Mouse (Mus musculus) brain, adult 2 months (tissue): ENCODE data around the gene Spag7.

Experiments
- DNase-seq: peaks from one replicate; pipeline ENCODE4 v3.0.0; 2011; ENCODE audit warnings: low read depth, low spot score

Gene Spag7

DNA sequence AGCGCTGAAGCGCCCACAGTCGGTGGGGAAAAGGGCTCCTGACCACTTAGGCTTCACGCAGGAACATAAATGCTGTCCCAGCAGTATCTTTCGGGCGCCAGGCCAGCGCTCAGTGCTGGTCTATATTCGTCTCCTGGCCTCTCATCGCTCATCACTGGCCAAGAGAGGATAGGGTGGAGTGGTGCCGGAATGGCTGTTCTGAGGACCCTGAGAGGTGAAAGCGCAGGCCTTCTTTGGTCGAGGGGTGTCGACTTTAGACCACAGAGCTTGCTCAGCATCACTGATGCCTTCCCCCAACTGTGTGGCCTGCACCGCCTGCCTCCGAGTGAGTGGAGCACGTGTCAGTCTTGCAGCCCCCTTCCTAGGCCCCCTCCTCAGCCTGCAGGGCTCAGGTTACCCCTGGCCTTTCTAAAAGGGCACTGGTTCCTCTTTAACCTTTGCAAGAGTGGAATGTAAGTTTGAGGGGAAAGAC lies 12.7 kb downstream of the Spag7 start:
- no peak for DNase-seq

DNA sequence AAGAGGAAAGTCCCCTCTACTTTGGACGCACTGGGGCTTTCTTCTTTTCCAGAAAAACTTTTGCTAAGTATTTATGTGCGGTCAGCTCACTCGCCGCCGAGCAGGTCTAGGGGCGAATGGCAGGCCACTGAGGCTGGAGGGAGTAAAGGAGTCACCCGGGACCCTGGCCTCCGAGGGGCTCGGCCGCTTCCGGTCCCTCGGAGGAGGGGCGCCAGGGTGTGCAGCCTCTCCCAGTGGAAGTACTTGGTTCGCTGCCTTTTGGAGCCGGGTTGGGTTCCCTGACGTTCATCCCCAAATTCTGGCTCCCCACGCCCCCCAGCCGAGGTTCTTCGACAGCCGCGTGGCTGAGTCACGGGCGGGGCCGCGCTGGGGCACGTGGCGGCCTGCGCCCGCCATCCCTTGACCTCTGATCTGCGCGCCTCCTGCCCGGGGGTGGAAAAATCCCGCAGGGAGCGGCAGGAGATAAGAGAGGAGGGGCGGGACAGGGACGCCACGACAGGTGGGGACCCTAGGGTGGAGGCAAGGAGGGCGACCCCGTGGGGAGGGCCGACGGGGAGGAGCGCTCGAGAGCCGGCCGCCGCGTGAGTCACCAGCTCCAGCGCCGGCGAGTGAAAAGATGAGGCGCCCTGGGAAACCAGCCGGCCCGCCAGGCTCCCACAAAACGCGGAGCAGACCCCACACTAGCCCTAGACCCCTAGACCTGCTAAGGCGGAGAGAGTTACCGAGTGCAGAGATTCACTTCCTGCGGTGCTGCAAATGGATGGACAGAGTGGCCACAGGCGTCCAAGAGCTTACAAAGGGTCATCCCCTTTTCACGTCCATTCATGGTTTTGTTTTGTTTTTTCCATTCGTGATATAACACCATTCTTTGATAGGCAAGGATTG lies 13.4 kb downstream of the Spag7 start:
- no peak for DNase-seq

DNA sequence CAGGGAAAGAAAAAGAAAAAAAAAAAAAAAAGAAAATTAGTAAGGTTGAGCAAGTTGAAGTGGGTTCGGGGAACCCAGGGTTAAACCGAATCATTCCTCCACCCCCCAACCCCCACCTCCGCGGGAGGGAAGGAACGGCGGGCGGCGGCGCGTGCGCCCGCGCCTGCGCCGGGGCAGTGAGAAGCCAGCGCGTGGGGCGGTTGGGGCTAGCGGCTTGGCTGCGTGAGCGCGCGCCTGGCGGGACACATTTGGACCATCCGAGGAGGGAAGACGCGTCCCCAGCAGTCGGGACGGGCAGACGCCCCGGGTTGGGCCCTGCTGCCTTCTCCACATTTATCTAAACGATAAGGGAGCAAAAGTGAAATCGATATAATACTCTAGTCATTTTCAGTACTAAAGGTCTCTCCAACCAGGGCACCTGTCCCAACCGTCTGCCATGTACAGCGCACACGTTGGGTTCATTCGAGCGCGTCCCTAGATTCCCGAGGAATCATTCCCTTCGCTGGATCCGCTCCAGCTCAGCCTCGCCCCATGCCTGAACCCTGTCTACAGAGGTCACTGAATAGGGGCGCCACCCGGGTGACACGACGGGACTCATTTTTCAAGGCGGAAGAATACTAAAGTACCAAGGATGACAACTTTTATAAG lies 14.2 kb downstream of the Spag7 start:
- DNase-seq, result peak; percentile 91

DNA sequence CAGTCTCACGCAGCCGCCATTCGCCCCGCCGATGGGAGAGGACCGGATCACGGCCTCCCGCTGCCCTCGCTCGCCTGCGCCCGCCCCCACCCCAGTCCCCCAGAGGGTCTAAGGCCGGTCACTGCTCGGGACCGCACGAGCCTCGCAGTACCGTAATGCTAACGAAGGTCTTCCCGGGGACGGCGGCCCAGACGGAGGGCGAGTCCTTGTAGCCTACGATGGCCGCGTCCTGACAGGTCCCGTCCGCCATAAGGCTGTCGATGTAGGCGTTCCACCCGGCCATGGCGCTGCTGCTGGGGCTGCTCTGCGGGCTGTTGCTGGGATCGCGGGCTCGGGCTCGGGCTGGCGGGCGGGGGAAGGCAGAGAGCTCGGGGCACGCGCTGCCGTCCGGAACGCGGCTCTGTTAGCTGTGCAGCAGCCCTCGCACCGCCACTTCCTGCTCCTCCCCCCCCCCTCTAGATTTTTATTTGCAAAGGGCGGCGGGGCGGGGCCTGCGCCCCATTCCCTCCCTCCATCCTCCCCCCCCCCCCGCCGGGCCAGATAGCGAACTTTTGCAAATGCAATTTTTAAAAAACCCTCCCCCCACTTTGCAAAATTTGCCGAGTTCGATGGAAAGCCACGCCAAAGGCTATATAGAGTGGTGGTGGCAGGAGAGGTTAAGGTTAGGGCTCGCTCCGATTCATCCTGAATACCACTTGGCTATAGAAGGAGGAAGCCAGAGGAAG lies 14.9 kb downstream of the Spag7 start, which contains the start of gene Pfn1:
Gene Pfn1, minus strand, starts transcription at position 447 of the 725 bp plus-strand sequence.
- peak; percentile 93 for DNase-seq

DNA sequence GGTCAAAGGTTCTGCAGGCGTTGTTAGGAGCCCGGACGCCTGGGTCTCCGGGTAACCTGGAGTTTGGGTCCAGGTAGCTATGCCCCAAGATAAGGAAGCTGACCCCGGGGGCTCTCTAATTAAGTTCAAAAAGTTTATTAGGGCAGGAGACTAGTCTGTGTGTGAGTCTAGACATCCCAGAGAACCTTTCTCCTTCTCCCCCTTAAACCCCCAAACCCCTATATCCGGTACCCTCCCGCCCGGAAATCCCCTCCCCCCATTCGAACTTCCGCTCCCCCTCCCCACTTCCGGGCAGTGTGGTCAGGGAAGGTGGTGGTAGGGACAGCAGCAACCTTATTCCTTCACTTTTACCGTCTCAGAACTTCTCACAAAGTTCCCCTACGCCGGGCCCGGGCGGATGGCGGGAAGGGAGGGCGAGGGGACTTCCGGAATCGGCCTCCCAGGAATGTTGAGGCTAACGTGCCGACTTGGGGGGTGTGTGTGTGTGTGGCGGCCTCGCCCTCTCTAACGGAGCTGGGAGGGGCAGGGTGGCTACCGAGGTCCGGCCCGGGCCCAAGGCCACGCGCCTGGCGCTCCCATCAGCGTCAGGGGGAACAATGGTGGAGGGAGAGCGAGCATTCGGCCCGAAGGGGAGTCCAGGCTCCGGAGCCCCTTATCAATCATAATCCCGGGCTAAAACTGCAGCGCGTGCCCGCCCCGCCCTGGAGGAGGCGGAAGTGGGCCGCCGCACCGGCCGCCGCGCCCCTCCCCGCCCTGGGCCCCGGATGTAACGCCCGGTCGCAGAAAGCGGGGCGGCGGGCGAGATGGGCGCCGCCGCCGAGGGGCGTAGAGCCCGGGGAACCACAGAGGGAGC lies 15.6 kb downstream of the Spag7 start:
- peak; percentile 60 for DNase-seq

DNA sequence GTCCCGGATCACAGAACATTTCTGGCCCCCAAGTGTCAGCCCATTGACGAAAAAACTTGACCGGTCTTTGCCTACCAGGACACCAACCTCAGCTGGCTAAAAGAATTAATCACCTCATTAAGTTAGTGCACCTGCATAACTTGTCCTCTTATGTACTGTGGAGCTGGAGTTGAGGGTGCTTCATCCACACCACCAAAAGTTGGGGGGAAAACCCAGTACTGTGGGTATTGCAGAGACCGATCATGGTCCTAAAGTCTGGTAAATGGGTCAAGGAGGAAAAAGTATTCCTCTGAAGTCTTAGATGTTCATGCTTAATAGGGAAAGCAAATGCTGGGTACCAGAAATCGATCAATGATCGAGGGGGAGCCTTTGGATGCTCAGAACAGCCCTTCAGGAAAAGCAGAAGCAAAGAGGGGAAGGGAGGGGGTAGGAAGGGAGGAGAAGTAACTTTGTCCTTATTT lies 16.3 kb downstream of the Spag7 start:
- DNase-seq, result no peak

DNA sequence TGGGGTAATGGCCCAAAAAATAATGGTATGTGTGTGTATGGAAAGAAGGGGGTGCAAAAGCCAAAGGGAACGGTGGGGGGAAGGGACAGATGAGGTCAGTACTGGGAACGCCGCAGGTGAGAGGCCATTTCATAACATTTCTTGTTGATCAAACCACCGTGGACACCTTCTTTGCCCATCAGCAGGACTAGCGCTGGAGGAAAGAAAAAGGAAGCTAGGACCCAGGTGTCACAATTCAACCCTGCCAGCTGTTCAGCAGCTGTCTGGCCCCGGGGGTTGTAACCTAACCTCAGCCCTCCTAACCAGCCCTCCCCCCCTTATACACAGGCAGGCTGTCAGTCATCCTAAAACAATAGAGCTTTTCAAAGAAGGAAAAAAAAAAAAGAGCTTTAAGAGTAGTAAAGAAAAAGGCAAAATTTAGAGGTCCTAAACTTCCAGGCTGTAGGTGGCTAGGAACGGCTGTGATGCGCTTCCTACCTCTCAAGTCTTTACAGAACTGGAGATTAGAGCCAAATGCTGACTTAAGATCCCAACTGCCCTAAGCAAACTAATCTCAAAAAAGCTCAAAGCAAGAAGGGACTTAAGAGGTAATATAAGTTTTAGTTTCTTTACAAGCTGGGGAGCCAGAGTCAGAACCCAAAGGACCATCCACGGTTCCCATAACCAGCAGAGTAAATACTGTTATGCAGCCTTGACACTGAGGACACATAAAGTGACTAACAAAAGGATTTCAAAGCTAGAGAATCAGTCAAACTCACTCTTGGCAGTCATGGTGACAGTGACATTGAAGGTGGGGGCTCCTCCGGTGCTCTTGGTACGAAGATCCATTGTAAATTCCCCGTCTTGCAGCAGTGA lies 17.0 kb downstream of the Spag7 start:
- DNase-seq, result no peak

DNA sequence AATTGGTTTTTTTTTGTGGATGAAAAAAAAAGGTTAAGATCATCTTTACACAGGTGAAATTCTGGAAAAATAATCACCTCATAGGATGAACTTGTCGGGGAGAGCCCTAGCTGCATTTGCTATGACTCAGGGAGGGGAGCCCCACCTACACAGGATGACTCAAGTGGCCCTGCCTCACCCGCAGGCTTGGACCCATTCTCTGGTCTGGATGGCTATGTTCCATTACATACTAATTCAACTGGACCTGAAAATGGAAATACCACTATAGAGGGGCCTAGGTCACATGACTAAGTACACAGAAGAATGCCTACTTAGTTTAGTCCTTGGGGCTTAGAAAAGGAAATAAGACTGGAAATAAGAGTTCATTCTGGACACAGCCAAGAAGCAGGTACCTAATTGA lies 17.8 kb downstream of the Spag7 start:
- no peak for DNase-seq

DNA sequence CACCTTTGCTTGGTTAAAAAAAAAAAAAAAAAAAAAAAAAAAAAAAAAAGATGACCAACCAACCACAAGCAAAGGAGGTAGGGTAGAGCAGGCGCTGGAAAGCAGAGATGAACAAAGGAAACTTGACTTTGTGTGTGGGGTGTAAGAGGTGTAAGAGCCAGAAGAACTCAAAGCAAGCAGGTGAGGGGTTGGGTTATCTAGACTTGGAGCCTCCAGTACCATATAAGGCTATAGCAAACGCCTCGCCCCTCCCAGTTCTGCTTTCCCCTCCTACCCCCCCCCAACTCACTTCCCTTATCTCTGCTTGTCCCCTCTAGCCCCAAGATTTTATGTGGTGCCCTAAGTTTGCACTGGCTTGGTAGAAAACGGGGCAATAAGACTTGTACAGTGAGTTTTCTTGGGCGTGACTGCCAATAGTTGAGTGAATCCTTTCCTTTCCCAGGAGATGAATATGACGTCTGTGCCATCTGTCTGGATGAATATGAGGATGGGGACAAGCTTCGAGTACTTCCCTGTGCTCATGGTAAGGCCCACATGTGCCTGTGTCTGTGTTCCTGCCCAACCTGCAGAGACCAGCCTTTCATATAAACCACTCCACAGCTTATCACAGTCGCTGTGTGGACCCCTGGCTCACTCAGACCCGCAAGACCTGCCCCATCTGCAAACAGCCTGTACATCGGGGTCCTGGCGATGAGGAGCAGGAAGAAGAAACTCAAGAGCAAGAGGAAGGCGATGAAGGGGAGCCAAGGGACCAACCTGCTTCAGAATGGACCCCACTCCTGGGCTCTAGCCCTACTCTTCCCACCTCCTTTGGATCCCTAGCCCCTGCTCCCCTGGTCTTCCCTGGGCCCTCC lies 18.7 kb downstream of the Spag7 start:
- no peak for DNase-seq

DNA sequence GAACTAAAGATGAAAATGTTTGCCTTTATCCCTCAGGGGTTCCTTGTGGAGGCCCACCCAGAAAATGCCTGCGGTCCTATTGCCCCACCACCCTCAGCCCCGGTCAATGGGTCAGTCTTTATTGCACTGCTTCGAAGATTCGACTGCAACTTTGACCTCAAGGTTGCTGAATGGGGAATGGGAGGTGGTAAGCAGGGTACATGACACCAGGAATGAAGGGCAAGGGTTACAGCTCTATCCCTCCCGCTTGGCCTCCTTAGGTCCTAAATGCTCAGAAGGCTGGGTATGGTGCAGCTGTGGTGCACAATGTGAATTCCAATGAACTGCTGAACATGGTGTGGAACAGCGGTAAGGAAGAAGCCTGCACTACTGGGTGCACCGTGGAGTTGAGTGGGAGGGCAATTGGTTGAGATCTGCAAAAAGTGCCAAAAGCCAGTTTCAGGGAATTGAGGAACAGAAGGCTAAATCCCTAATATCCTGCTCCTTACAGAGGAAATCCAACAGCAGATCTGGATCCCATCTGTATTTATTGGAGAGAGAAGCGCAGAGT lies 20.0 kb downstream of the Spag7 start:
- DNase-seq, result no peak

DNA sequence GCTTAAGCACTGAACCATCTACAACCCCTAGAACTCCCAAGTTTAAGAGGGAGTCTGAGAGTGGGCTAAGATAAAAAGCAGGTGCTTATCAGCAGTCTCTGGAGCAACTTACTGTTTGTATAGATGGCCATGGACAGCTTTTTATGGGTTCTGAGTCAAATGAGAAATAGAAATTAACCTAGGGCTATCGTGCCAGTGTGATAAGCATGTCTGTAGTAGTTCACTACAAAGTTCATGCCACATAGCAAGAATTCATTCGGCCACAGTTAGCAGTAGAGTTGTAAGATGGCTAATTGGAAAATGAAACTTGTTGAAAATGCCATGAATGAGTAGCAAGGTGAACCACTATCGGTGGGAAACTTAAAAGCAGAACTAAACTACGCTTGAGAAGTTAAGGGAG lies 20.7 kb downstream of the Spag7 start:
- DNase-seq, result no peak

DNA sequence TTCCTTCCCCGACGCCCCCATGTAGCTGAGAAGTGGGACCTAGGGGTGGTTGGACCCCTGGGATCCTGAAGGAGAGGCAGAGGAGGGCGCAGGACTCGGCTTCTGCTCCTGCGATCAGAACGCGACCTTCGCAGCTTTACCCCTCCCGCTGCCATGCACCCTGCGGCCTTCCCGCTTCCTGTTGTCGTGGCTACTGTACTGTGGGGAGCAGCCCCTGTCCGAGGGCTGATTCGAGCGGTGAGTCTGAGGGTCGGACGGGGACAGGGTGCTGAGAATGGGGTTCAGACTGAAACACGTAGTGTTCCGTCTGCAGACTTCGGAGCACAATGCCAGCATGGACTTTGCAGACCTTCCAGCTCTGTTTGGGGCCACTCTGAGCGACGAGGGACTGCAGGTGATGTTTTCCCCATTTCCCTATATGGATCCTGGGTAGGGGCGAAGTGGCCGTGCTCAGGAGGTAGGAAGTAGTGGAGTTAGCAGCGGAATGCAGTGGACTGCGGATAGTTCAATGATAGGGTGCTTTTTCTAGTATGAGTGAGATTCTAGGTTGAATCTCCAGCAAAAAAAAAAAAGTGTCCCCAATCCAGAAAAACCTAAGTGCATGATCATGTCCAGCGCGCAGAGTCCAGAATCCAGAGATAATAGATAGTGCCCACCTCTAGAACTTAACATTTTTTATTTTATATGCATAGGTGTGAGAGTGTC lies 21.3 kb downstream of the Spag7 start:
- no peak for DNase-seq

DNA sequence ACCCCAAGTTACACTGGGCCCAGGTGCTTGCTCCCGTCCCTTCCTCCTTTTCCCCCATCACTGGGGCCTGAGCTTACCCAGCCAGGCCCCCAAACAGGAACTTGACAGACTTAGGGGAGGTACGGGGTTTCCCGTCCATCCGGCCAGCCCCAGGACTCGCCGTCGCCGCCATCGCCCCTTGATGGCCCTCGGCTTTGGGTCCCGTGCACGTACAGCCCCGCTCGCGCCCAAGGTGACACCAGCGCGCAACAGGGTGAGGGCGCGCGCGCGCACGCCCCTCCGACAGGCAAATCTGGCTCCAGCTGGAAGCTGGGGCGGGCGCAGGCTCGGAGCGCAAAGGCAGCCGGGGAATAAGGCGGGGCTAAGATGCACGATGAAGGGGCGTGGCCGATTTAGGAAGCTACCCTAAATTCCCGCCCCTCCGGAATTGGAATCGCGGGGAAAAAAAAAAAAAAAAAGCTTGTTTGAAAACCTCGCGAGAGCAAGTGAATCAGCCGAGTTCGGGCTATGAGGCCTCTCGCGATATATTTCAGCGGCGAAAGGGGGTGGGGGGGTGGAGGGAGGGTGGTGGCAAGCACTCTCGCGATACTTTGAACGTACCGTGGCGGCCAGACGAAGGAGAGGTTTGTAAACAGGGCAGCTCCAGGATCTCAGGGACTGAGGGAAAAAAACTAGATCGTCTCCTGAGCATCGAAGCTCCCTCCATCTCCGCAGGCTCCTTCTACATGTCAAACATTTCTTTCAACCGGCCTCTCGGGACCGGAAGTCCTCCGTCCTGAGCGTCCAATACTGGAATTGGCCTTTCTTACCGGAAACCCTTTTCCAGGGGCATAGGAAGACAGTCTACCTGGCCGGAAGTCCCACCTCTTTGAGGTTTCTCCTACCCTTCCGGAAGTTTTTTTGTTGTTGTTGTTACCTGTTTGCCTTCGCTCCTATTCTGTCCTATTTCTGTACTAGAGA lies 22.2 kb downstream of the Spag7 start, which contains the start of the genes Rnf167 and Slc25a11:
Gene Rnf167, plus strand, starts transcription at position 545 of the 960 bp plus-strand sequence.
Gene Slc25a11, minus strand, starts transcription at position 789 of the 960 bp plus-strand sequence.
- peak; percentile 100 for DNase-seq

DNA sequence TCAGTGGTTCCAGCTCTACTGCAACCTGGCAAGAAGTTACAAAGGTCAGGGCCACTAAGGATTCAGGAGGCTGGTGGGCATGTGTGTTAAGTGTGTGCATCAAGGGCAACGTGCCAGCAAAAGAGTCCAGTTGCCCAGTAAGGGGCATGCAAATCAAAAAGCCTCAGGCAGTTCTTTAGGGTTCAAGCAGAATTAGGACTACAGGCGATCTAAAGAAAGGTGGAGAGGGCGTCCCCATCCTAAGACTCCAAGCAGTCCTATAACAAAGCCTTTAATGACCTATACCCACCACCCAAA lies 23.0 kb downstream of the Spag7 start:
- DNase-seq, result no peak

DNA sequence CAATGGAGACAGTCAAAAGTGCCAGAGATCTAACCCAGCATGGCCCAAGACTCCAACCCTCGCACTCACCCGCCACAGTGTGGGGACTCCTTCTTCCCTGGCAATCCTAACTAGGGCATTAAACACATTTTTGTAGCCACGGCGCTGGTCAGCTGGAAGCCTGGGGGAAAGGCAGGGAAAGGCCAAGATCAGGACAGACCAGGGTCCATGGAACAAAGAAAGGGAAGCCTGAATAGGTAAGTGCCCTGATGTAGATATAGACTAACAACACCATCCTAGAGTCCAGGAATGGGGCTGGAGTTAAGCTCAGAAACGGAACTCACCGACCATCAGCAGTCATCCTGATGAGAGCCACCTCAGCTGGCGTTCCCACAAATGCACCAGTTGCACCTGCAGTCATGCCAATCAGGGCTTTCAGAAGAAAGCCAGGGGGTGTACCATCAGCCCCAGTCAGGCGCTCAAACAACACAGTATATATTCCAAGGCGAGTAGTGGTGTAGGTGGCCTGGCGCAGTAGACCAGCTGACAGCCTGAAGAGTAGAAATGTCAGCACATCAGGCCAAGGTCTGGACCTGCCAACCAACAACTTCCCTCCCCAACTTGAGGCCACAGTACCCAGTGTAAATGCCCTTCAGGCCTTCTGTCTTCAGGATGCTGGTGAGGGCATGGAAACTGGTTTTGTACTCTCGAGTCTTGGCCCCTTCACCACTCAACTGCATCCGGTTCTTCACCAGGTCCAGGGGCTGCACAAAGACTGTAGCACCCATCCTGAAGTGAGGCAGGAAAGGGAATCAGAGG lies 23.6 kb downstream of the Spag7 start:
- DNase-seq, result no peak

DNA sequence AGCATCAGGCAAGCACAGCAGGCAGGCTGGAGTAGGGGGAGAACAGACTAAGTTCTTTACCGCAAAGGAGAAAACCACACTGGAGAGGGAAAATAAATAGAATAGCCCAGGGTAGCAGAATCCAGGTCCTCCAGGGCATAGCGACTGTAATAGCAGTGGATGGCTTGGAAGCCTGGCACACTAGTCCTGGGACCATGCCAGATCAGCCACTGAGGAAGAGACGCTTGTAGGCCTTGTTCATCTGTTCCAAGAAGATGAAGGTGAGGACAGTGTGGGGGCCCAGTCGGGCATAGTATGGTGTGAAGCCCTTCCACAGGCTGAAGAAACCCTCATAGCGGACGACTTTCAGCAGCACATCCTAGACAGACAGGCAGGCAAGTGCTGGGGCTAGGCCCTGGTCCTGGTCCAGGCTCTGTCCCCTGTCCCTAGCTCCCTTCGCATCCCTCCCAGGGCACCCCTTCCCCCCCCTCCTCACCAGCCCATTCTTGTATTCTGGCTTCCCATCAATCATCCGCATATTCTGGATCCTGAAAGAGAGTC lies 24.6 kb downstream of the Spag7 start:
- DNase-seq, result no peak
